Mouse (Mus musculus) large intestine, adult 2 months (tissue): Measurements from ENCODE around the gene Pkm. TPM values are rescaled to one million over a fixed set of nuclear protein-coding genes. Genes with fewer than 3 reads are reported as not detected.

Experiments
- DNase-seq: peaks from one replicate; pipeline ENCODE4 v3.0.0-alpha.2; 2012; ENCODE audit warnings: low read depth, low spot score
- WGBS: fragments of 180-500 bp; shearing (Covaris S2); methylation state at CpG from one replicate; pipeline ENCODE4 v1.1.7; 2018; 5-methylcytosine and 5-hydroxymethylcytosine counted together
- polyA plus RNA-seq: library from polyadenylated mRNA; depleted of rRNA; stranded (reverse); fragments of >200 nt; gene quantifications from 2 replicates; pipeline ENCODE4 v1.2.3, GENCODE M21; 2012

Pkm gene
- polyA plus RNA-seq, 1 experiment: 391 TPM

- 37% methylated on average over 3 of the region's 3 CpGs for WGBS
- no peak for DNase-seq
These were observed 7.8 kb downstream of the Pkm start for GRCm38 (mm10) chr9:59663957-59664356.

DNA sequence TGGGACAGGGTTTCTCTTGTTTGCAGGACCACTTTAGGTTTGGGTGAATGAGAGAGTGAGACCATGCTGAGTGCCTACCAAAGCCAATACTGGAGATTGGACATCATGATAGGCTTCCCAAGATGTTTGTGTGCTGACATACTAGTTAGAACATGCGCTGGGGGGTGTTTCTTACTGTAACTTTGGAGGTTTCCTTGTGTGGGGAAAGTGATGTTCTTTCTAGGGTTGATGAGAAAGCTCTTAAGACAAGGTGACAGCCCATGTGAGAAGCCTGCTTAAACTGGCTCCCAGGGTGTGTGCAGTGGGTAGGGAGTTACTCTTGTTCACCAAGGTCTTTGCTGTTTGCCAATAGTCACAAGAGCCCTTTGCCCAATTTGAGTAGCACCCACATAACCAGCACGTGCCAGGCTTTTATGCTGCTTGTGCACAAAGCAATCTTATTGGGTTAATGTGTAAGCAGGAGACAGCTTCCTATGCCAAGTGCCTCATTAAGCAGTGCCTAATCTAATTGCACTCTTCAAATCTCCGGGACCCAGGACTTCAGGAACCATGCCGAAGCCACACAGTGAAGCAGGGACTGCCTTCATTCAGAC, 8.6 kb downstream of the Pkm start:
- no peak for DNase-seq
- 37% methylated on average over 4 of the region's 4 CpGs for WGBS

- no peak for DNase-seq
- 92% methylated on average over 8 of the region's 8 CpGs for WGBS
These were observed 9.8 kb downstream of the Pkm start for GRCm38 (mm10) chr9:59666016-59666415.

GRCm38 (mm10) chr9:59666813-59667212, 10.6 kb downstream of the Pkm start:
- 73% methylated on average over 1 of the region's 1 CpGs for WGBS
- no peak for DNase-seq

DNA sequence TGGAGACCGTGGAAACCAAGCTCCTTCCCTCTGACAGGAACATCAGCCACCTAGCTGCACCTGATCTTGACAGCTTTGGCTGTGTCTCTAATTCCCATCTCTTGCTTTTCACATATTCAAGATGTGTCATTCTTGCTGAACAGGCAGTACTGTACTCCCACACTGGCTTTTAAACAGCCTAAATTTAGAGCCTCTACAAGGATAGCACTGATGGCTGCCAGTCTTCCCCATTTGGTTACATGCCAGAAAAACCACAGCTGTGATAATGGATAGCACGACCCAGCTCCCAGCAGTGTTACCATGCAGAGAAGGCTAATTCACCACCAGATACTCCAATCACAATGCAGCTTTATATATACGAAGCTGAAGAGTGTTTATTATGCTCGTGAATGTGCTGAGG, 11.1 kb downstream of the Pkm start:
- no peak for DNase-seq
- 21% methylated on average over 4 of the region's 4 CpGs for WGBS

DNA sequence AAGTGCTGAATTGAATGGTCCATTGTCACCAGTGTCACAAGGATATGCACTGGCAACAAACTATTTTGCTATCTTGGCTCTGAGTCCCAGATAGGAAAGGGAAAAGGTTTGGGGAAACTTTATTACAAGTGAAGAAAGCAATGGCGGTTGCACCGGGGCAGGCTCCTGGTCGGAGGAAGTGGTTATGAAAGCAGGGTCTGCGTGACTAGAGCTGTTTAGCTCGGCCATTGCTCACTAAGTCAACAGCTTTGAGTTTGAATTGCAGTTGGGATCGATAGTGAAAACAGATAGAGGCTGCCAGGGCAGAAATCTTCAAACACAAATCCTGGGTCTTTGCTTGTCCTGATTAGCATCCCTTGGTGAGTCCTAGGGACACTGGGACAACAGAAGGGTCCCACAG, 11.7 kb downstream of the Pkm start:
- DNase-seq: no peak
- WGBS: 25% methylated on average over 6 of the region's 6 CpGs

DNA sequence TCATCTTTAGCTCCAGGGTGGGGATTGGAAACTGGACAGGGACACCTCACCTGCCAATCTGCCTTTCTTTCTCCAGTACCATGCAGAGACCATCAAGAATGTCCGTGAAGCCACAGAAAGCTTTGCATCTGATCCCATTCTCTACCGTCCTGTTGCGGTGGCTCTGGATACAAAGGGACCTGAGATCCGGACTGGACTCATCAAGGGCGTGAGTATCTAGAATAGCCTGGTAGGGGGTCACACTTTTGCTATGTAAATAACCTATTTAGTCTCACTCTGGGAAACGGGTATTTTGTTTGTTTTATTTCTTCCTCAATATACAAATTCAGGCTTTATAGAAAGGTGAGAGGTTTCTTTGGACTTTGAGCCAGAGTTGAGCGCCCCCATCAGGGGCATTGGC, 12.3 kb downstream of the Pkm start:
- 84% methylated on average over 7 of the region's 7 CpGs for WGBS
- DNase-seq: no peak

- DNase-seq: no peak
- WGBS: 72% methylated on average over 4 of the region's 4 CpGs
These were observed 13.0 kb downstream of the Pkm start for GRCm38 (mm10) chr9:59669172-59669571.

GRCm38 (mm10) chr9:59672195-59672894, 16.2 kb downstream of the Pkm start:
- 85% methylated on average over 12 of the region's 12 CpGs for WGBS

DNA sequence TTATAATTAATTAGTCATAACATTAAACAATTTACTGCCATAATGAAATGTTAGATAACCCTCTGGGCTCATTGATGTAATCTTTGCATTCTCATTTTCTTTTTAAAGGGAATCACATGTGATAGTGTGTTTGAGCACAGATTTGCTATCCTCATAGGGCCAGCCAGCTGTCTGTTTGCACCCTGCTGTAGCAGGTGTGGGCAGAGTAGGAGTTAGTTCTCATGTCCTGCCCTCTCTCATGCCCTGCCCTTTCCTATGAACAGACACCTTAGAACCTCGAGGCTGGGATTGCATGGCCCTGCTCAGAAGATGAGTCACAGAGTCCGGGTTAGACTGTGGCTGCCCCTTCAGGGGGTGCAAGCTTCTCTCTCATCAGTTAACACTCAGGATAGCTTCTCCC, 17.3 kb downstream of the Pkm start:
- 36% methylated on average over 2 of the region's 2 CpGs for WGBS
- no peak for DNase-seq

More at GRCm38 (mm10) chr9:59672195-59672894, 16.2 kb downstream of the Pkm start:
- no peak for DNase-seq

GRCm38 (mm10) chr9:59675598-59675997, 19.4 kb downstream of the Pkm start:
- 90% methylated on average over 14 of the region's 14 CpGs for WGBS
- no peak for DNase-seq

DNA sequence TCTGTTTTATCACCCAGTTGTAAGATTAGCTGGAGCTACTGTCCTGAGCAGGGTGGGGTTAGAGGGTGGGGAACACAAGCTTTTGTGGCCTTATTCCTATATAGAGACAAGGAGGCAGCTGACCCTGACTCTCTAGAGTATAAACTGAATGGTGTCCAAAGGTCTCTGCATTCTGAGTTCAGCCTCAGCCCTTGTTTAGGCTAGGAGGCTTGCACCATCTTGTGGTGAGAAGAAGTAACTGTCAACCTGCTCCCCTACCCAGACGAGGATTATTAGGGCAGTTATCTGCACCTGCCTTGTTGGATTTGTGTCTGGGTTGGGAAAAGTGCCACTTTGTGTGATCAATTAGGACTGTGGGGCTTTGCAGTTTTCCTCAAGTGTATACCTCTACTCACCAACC, 22.1 kb downstream of the Pkm start:
- no peak for DNase-seq

DNA sequence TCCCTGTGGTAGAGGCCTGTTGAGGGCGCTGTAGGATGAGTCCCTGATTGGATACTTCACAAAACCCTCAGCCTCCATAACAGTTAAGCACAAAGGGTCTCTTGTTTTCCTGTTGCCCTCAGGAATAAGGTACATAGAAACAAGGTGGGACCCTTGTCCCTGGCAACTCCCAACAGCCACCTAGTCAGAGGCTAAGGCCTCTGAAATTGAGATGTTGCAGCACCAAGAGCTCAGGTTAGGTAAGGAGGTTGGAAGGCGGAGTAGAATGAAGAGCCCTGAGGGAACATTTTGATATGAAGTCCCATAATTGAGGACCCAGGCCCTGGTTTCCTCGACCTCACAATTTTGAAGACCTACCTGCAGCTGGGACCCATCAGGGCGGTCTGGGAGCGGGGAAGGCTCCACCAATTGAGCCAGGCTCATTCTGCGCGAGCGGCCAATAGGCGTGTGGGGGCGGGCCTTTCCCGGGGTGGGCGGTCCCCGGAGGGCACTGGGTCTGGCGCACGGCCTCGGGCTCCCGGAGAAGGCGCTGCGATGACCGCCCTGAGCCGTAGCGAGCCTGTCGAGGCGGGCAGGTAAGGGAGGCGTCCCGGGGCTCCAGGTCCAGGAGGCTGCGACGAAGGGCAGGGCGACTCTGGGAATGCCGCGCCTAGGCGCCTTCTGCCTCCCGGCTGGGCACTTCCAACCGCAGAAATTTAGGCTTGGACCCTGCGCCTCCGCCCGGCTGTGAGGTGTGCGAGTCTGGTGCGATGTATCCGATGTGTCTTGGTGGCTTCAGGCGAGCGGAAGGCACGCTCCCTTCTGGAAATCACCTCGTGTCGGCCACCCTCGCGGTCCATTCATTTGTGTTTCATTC, 23.7 kb downstream of the Pkm start, which contains the start of gene Gramd2:
Gene Gramd2, plus strand, starts transcription at position 467 of the 856 bp plus-strand sequence.
- WGBS: 4% methylated on average over 47 of the region's 47 CpGs

More for the DNA sequence above, 22.1 kb downstream of the Pkm start:
- WGBS: 0% methylated on average over 1 of the region's 1 CpGs

GRCm38 (mm10) chr9:59680534-59680875, 24.3 kb downstream of the Pkm start:
- 15% methylated on average over 16 of the region's 16 CpGs for WGBS
- DNase-seq: no peak

More for the DNA sequence above, 23.7 kb downstream of the Pkm start, which contains the start of gene Gramd2:
- no peak for DNase-seq

DNA sequence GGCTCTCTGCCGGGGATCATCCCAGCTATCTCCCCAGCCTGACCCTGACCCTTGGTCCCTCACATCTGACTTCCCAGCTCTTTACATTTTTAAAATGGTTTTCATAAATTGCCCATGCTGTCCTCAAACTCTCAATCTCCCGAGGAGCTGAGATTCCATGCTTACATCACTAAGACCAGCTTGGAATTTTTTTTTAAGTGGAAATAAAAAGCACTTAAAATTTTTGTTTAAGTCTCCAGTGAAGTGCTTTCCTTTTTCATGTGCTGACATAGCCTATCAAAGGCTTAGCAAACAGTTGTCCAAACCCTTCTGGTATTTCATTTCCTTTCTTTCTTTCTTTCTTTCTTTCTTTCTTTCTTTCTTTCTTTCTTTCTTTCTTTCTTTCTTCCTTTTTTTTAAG, 27.9 kb downstream of the Pkm start:
- no peak for DNase-seq
- WGBS: 48% methylated on average over 2 of the region's 2 CpGs

DNA sequence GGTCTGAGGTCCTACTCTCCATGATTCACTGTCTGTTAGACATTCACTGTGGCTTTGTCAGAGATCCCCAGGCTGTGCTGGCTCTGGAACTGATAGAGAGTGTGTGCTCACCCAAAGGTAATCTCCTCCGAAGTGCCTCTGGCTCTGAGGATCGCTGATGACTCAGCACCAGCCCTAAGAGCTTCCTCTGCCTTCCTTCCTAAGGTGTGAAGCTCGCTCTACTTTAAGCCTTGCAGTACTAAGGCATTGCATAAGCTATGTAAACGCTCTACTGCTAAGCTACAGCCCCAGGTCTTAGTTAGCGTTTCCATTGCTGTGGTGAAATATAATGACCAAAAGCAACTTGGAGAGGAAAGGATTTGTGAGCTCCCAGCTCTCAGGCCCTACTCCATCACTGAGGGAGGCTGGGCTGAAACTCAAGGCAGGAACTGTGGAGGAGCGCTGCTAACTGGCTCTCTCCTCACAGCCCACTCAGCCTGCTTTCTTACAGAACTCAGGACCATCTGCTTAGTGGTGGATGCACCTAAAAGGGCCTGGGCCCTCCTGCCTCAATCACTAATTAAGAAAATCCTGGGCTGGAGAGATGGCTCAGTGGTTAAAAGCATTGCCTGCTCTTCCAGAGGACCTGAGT, 31.4 kb downstream of the Pkm start:
- DNase-seq: no peak
- WGBS: 30% methylated on average over 6 of the region's 6 CpGs

DNA sequence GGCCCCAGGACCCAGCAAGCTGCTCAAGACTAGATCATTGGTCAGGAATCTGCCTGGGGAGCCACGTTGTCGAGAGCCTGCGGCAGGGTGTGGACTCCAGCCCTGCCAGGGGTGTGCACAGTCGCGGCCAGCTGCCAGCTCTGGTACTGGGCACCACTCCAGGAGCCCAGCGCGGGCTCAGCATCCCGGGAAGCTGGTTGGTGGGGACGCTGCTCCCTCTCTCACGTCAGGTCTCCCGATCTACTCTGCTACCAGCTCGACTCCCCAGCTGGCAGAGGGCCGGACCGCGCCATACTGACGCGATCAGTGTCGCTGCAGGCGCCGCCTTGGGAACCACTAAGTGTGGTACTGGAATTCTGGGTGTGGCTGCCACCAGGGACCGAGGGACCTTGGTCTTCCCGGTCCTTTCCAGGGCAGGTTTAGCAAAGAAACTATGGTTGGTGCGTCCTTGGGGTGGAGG, 35.5 kb downstream of the Pkm start:
- DNase-seq: peak; percentile 74
- WGBS: 4% methylated on average over 23 of the region's 23 CpGs

GRCm38 (mm10) chr9:59692145-59692544, 36.0 kb downstream of the Pkm start:
- 14% methylated on average over 9 of the region's 9 CpGs for WGBS
- DNase-seq: no peak

DNA sequence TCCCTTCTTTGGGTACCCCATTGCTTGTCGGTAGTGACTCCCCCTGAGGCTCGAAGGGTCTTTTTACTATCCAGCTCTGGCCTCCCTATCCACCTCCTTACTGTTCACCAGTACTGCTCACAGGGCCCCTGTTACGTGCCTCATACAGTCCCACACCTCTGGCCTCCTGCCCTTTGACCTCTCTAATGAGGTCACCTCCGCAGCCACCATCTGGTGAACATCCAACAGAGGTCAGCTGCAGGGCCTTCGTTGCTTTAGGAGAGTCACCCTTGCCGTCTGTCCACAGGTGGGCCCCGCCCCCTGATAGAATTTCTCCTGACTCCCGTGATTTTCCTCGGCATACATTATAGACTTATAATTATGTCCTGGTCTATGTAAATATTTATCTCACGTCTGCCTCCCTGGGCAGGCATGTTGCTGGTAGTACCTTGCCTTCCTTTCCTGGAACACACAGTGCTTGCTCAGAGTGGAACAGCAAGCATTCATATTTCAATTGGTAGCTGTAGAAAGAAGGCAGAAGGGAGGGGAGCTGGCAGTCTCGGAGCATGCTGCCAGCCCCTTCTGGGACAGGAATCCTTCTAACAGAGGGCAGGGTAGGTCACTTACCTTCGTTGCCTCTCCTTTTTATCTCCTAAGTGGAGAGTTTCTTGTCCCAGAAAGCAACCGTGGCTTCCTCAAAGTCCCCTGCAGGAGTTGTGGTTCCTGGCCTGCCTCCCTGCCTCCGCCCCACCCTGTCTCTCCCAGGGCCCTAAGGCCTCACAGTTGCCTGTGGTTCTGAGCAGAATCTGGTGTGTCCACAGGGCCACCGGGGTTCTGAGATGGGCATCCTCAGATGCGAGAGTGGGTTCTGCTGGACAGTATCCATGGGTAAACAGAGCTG, 38.6 kb downstream of the Pkm start:
- WGBS: 33% methylated on average over 16 of the region's 16 CpGs
- DNase-seq: no peak
